Mouse (Mus musculus): ENCODE results near the gene Ctnnbl1. TPM values are rescaled to one million over a fixed set of nuclear protein-coding genes. Genes with fewer than 3 reads are reported as not detected.

Ctnnbl1 gene
- polyA plus RNA-seq, 1 experiment from 2014 or later, result 55.4 TPM

DNA sequence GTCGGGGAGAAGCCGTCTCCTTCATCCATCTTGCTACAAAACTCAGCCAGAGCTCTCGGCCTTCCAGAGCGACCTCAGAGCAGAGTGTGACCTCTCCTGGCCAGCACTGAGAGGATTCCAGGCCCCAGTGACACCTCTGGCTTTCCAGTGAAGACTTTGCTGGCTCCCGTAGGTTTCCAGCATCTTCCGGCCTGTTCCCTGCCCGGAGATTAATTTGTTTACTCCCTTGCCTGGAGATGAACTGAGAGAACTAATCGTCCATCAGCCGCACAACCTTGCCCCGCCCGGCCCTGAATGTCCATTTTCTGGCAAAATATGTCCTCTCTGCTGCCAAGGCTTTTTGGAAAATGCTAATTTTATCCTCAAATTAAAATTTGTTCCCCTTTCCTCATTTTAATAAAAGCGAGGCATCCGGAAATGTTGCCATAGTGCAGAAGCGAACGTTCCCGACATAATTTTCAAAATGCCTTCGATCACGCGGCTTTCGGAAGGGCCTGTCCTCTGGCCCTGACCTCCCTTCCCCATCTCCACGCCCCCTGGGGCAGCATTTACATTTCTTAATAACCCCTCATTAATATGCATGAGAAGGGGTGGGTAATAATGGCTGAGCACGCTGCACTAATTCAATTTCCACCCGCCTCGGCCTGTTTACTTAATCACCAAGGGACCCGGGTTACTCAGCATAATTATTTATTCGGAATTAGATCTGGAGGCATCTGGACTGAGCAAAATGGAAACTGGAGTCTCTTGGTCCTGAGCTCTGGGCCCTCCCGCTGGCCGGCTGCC lies 32.0 kb upstream of the Ctnnbl1 start:
- no peak for ATAC-seq (ENCODE audit: insufficient number of reproducible peaks, insufficient read depth, low FRiP score, low read depth)
- Histone ChIP-seq H3K36me3 (ENCODE audit: control insufficient read depth, insufficient read depth, low read length) (no peaks in the 10 kb centered on the region), H3K4me1 (ENCODE audit: control insufficient read depth, insufficient read depth, low read length) (no peaks in the 10 kb centered on the region), H3K27ac (ENCODE audit: low read length) (no peak overlapping the region), H3K9ac (replicated peaks; ENCODE audit: low read depth, low read length) (no peak overlapping the region), H3K4me3 (ENCODE audit: low read depth, low read length) (no peak overlapping the region), H3K4me2 (replicated peaks; ENCODE audit: low read depth, low read length) (no peak overlapping the region), H3K9me3 (ENCODE audit: control insufficient read depth, low read depth, low read length) (no peaks in the 10 kb centered on the region), H3K27me3 (ENCODE audit: control insufficient read depth, insufficient read depth, low read length) (no peaks in the 10 kb centered on the region)
- 34% methylated on average over 28 of the region's 28 CpGs for WGBS

GRCm38 (mm10) chr2:157705777-157706158 lies 31.4 kb upstream of the Ctnnbl1 start:
- Histone ChIP-seq H3K4me3 (ENCODE audit: low read depth, low read length) (no peak overlapping the region), H3K4me2 (replicated peaks; ENCODE audit: low read depth, low read length) (no peak overlapping the region), H3K9ac (replicated peaks; ENCODE audit: low read depth, low read length) (no peak overlapping the region), H3K27ac (ENCODE audit: low read length) (no peak overlapping the region), H3K36me3 (ENCODE audit: control insufficient read depth, insufficient read depth, low read length) (no peaks in the 10 kb centered on the region), H3K9me3 (ENCODE audit: control insufficient read depth, low read depth, low read length) (no peaks in the 10 kb centered on the region), H3K27me3 (ENCODE audit: control insufficient read depth, insufficient read depth, low read length) (no peaks in the 10 kb centered on the region), H3K4me1 (ENCODE audit: control insufficient read depth, insufficient read depth, low read length) (no peaks in the 10 kb centered on the region)
- no peak for ATAC-seq (ENCODE audit: insufficient number of reproducible peaks, insufficient read depth, low FRiP score, low read depth)
- WGBS, result 63% methylated on average over 8 of the region's 8 CpGs

GRCm38 (mm10) chr2:157707191-157707923 lies 29.8 kb upstream of the Ctnnbl1 start:
- Histone ChIP-seq H3K4me1 (ENCODE audit: control insufficient read depth, insufficient read depth, low read length) (no peaks in the 10 kb centered on the region), H3K9ac (replicated peaks; ENCODE audit: low read depth, low read length) (no peak overlapping the region), H3K36me3 (ENCODE audit: control insufficient read depth, insufficient read depth, low read length) (no peaks in the 10 kb centered on the region), H3K27ac (ENCODE audit: low read length) (no peak overlapping the region), H3K27me3 (ENCODE audit: control insufficient read depth, insufficient read depth, low read length) (no peaks in the 10 kb centered on the region), H3K4me3 (ENCODE audit: low read depth, low read length) (no peak overlapping the region), H3K4me2 (replicated peaks; ENCODE audit: low read depth, low read length) (no peak overlapping the region), H3K9me3 (ENCODE audit: control insufficient read depth, low read depth, low read length) (no peaks in the 10 kb centered on the region)
- ATAC-seq (ENCODE audit: insufficient number of reproducible peaks, insufficient read depth, low FRiP score, low read depth), result no peak
- 61% methylated on average over 11 of the region's 11 CpGs for WGBS

DNA sequence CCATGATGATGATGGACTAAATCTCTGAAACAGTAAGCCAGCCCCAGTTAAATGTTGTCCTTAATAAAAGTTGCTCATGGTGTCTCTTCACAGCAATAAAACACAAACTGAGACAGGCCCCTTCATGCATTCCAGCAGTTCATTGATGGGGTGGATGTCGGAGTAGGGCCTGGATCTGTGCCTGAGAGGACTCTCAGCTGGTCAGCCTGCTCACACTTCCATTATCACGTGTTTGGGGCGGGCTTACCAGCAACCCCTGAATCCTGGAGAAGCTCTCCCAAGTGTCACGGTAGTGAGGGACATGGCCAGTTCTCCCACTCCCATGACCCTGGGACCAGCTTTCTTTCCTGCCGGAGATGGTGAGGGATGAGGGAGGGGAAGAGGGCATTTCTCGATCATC lies 24.5 kb upstream of the Ctnnbl1 start:
- H3K4me1 ChIP-seq (ENCODE audit: control insufficient read depth, insufficient read depth, low read length), result peaks cover 6% of the 10 kb centered on the region; the same call in 1 of the 2 replicates
- no peak overlapping the region for H3K27ac ChIP-seq (ENCODE audit: low read length)
- no peaks in the 10 kb centered on the region for H3K27me3 ChIP-seq (ENCODE audit: control insufficient read depth, insufficient read depth, low read length)
- H3K36me3 ChIP-seq (ENCODE audit: control insufficient read depth, insufficient read depth, low read length), result no peaks in the 10 kb centered on the region
- H3K4me2 ChIP-seq (replicated peaks; ENCODE audit: low read depth, low read length), result no peak overlapping the region
- 58% methylated on average over 6 of the region's 6 CpGs for WGBS
- no peaks in the 10 kb centered on the region for H3K9me3 ChIP-seq (ENCODE audit: control insufficient read depth, low read depth, low read length)
- no peak overlapping the region for H3K9ac ChIP-seq (replicated peaks; ENCODE audit: low read depth, low read length)
- ATAC-seq (ENCODE audit: insufficient number of reproducible peaks, insufficient read depth, low FRiP score, low read depth), result no peak
- no peak overlapping the region for H3K4me3 ChIP-seq (ENCODE audit: low read depth, low read length)

DNA sequence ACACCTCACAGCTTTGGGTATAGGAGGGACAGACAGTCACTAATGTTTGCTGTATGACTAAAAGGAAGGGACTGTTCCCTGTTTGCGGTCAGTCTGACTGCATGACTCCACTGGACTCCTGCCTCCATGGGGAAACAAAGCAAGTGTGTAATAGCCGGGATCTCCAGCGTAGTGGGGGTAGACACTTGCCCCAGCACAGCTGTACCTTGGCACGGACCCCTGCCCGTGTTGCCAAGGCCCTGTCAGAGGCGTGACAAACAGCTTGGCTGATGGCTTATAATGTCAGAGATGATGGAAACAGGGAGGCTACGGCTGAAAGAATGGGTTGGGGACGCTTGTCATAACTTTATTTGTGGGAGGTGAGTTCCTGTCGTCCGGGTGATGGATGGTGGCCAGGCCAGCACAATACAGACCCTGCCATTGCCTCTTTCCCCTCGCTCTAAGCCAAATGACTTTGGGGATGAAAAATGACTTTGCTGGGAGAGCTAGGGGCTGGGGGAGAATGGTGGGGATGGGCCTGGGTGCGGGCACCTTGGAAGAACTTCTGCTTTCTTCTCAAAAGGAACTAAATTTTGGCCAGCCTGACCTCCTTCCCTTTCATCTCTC lies 21.5 kb upstream of the Ctnnbl1 start:
- H3K4me3 ChIP-seq (ENCODE audit: low read depth, low read length), result no peak overlapping the region
- no peak for ATAC-seq (ENCODE audit: insufficient number of reproducible peaks, insufficient read depth, low FRiP score, low read depth)
- WGBS, result 16% methylated on average over 12 of the region's 12 CpGs
- peaks cover 6% of the 10 kb centered on the region; the same call in 1 of the 2 replicates for H3K4me1 ChIP-seq (ENCODE audit: control insufficient read depth, insufficient read depth, low read length)
- H3K9ac ChIP-seq (replicated peaks; ENCODE audit: low read depth, low read length), result no peak overlapping the region
- no peaks in the 10 kb centered on the region for H3K9me3 ChIP-seq (ENCODE audit: control insufficient read depth, low read depth, low read length)
- no peak overlapping the region for H3K4me2 ChIP-seq (replicated peaks; ENCODE audit: low read depth, low read length)
- no peak overlapping the region for H3K27ac ChIP-seq (ENCODE audit: low read length)
- H3K27me3 ChIP-seq (ENCODE audit: control insufficient read depth, insufficient read depth, low read length), result no peaks in the 10 kb centered on the region
- no peaks in the 10 kb centered on the region for H3K36me3 ChIP-seq (ENCODE audit: control insufficient read depth, insufficient read depth, low read length)

GRCm38 (mm10) chr2:157718441-157718840 lies 18.8 kb upstream of the Ctnnbl1 start:
- no peak overlapping the region for H3K9ac ChIP-seq (replicated peaks; ENCODE audit: low read depth, low read length)
- no peak overlapping the region for H3K4me2 ChIP-seq (replicated peaks; ENCODE audit: low read depth, low read length)
- H3K27ac ChIP-seq (ENCODE audit: low read length), result no peak overlapping the region
- H3K4me3 ChIP-seq (ENCODE audit: low read depth, low read length), result no peak overlapping the region
- ATAC-seq (ENCODE audit: insufficient number of reproducible peaks, insufficient read depth, low FRiP score, low read depth), result no peak
- H3K4me1 ChIP-seq (ENCODE audit: control insufficient read depth, insufficient read depth, low read length), result peaks cover 6% of the 10 kb centered on the region; the same call in 1 of the 2 replicates
- H3K9me3 ChIP-seq (ENCODE audit: control insufficient read depth, low read depth, low read length), result peaks cover 3% of the 10 kb centered on the region; the same call in 1 of the 2 replicates
- no peaks in the 10 kb centered on the region for H3K27me3 ChIP-seq (ENCODE audit: control insufficient read depth, insufficient read depth, low read length)
- 54% methylated on average over 4 of the region's 4 CpGs for WGBS
- H3K36me3 ChIP-seq (ENCODE audit: control insufficient read depth, insufficient read depth, low read length), result no peaks in the 10 kb centered on the region

DNA sequence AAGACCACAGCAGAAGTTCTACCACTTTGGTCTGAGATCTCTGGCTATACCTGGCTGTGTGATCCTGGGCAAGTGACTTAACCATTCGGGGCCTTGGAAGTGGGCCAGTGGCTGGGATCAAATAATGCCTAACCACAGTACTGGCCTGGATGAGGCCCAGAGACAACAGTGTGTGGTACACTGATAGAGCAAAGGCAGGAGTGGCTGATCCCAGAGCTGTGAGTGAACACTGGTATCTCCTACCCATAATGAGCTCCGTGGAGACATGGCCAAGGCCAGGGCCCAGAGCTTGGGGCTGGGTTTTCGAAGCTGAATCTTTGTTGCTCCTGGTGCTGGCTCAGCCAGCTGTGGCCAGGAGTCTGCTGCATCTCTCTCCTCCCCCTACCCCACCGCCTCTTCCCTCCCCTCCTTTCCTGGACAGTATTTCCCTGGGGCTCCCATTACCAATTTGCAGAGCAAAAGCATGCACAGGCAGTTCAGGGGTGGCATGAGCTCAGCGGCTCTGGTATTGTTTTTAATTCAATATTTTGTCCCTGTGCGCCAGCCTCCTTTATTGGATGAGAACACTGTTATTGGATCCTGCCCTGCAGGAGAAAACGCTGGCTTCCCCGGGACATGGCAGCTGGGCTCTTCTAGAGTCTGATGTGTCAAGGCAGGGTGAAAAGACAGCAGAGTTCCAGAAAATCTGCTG lies 13.2 kb upstream of the Ctnnbl1 start:
- no peak for ATAC-seq (ENCODE audit: insufficient number of reproducible peaks, insufficient read depth, low FRiP score, low read depth)
- no peak overlapping the region for H3K4me2 ChIP-seq (replicated peaks; ENCODE audit: low read depth, low read length)
- no peak overlapping the region for H3K9ac ChIP-seq (replicated peaks; ENCODE audit: low read depth, low read length)
- no peak overlapping the region for H3K4me3 ChIP-seq (ENCODE audit: low read depth, low read length)
- H3K36me3 ChIP-seq (ENCODE audit: control insufficient read depth, insufficient read depth, low read length), result no peaks in the 10 kb centered on the region
- H3K4me1 ChIP-seq (ENCODE audit: control insufficient read depth, insufficient read depth, low read length), result 0 out of 2 replicates have a peak, but pooled peaks cover 9% of the 10 kb centered on the region
- H3K27ac ChIP-seq (ENCODE audit: low read length), result no peak overlapping the region; the same call in 1 of the 2 replicates
- peaks cover 3% of the 10 kb centered on the region; the same call in 1 of the 2 replicates for H3K9me3 ChIP-seq (ENCODE audit: control insufficient read depth, low read depth, low read length)
- H3K27me3 ChIP-seq (ENCODE audit: control insufficient read depth, insufficient read depth, low read length), result no peaks in the 10 kb centered on the region
- 47% methylated on average over 8 of the region's 8 CpGs for WGBS

DNA sequence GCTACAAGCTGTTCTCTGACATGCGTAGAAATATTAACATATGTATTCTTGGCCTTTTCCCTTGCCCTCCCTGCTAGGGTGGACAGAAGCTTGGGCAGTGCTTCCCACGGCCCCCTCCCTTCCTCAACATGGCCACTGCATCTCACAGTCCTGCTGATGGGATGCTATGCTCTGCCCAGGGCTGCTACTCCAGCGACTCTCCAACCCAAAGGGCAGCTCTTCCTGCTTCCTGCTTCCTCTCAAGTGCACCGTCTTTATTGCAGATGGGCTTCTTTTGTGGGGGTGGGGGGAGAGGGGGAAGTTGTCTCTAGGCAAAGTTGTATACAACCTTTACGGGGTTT lies 12.7 kb upstream of the Ctnnbl1 start:
- WGBS, result 47% methylated on average over 5 of the region's 5 CpGs
- ATAC-seq (ENCODE audit: insufficient number of reproducible peaks, insufficient read depth, low FRiP score, low read depth), result no peak
- Histone ChIP-seq H3K36me3 (ENCODE audit: control insufficient read depth, insufficient read depth, low read length) (no peaks in the 10 kb centered on the region), H3K9ac (replicated peaks; ENCODE audit: low read depth, low read length) (no peak overlapping the region), H3K27me3 (ENCODE audit: control insufficient read depth, insufficient read depth, low read length) (no peaks in the 10 kb centered on the region), H3K4me3 (ENCODE audit: low read depth, low read length) (no peak overlapping the region), H3K4me1 (ENCODE audit: control insufficient read depth, insufficient read depth, low read length) (0 out of 2 replicates have a peak, but pooled peaks cover 9% of the 10 kb centered on the region), H3K4me2 (replicated peaks; ENCODE audit: low read depth, low read length) (no peak overlapping the region), H3K27ac (ENCODE audit: low read length) (no peak overlapping the region; the same call in 1 of the 2 replicates), H3K9me3 (ENCODE audit: control insufficient read depth, low read depth, low read length) (peaks cover 3% of the 10 kb centered on the region; the same call in 1 of the 2 replicates)
